Mouse (Mus musculus) hindbrain, embryonic 16.5 days (tissue): Measurements from ENCODE around the gene Ciapin1. TPM values are rescaled to one million over a fixed set of nuclear protein-coding genes. Genes with fewer than 3 reads are reported as not detected.

Experiments
- ATAC-seq: fragments of 200-750 bp; cut with Nextera tagmentation; 2 replicates; pipeline ENCODE4 v1.8.0; 2017; ENCODE audit warnings: moderate TSS enrichment, moderate library complexity
- H3K27ac ChIP-seq: fragments of 300-500 bp; sonication (generic); 2 replicates; pipeline ENCODE4 v1.5.1; 2014; ENCODE audit warnings: low read depth, mild to moderate bottlenecking, control low read depth, low read length, moderate library complexity
- H3K27me3 ChIP-seq: fragments of 300-500 bp; sonication (generic); replicated peaks from 2 replicates; pipeline ENCODE4 v1.6.1; 2014; ENCODE audit warnings: low read length; ENCODE audit not compliant: control insufficient read depth, insufficient read depth
- H3K36me3 ChIP-seq: fragments of 300-500 bp; sonication (generic); 2 replicates; pipeline ENCODE4 v1.6.1; 2014; ENCODE audit warnings: mild to moderate bottlenecking, low read length, moderate library complexity, mixed read lengths; ENCODE audit not compliant: control insufficient read depth, insufficient read depth
- H3K4me1 ChIP-seq: fragments of 300-500 bp; sonication (generic); 2 replicates; pipeline ENCODE4 v1.6.1; 2014; ENCODE audit warnings: low read depth, low read length; ENCODE audit not compliant: control insufficient read depth, insufficient read depth
- H3K4me2 ChIP-seq: fragments of 300-500 bp; sonication (generic); 2 replicates; pipeline ENCODE4 v1.6.1; 2014; ENCODE audit warnings: mild to moderate bottlenecking, low read length, control low read depth, moderate library complexity
- H3K4me3 ChIP-seq: fragments of 300-500 bp; sonication (generic); 2 replicates; pipeline ENCODE4 v1.5.1; 2014; ENCODE audit warnings: mild to moderate bottlenecking, low read length, control low read depth, moderate library complexity
- H3K9ac ChIP-seq: fragments of 300-500 bp; sonication (generic); 2 replicates; pipeline ENCODE4 v1.6.1; 2014; ENCODE audit warnings: low read depth, mild to moderate bottlenecking, control low read depth, low read length, moderate library complexity
- H3K9me3 ChIP-seq: fragments of 300-500 bp; sonication (generic); 2 replicates; pipeline ENCODE4 v1.6.1; 2014; ENCODE audit warnings: mild to moderate bottlenecking, low read length, moderate library complexity; ENCODE audit not compliant: control insufficient read depth
- WGBS: fragments of 180-500 bp; shearing (Covaris S2); extraction: QIAGEN DNeasy Blood & Tissue Kit; methylation state at CpG from one replicate; pipeline ENCODE4 v1.1.7; 2014; 5-methylcytosine and 5-hydroxymethylcytosine counted together
- polyA plus RNA-seq: library from polyadenylated mRNA; unstranded; fragments of >200 nt; fragmentation: Nextera tagmentation; extraction: Ambion mirVana; gene quantifications from 2 replicates; pipeline ENCODE4 v1.2.1, GENCODE M21; 2015

The Ciapin1 gene
- polyA plus RNA-seq, 1 experiment from 2014 or later: 191 TPM

- ATAC-seq: no peak
Observed at GRCm38 (mm10) chr8:94779534-94780294, 58.4 kb downstream of the Ciapin1 start.

GRCm38 (mm10) chr8:94778895-94779533 lies 59.1 kb downstream of the Ciapin1 start:
- Histone ChIP-seq H3K9ac (no peak overlapping the region), H3K27me3 (no peaks in the 10 kb centered on the region), H3K9me3 (no peaks in the 10 kb centered on the region), H3K27ac (no peak overlapping the region), H3K4me1 (peaks cover 9% of the 10 kb centered on the region), H3K36me3 (no peaks in the 10 kb centered on the region; the same call in 1 of the 2 replicates), H3K4me2 (no peak overlapping the region), H3K4me3 (no peak overlapping the region)
- 71% methylated on average over 10 of the region's 10 CpGs for WGBS
- no peak for ATAC-seq

More at GRCm38 (mm10) chr8:94779534-94780294, 58.4 kb downstream of the Ciapin1 start:
- Histone ChIP-seq H3K27me3 (no peaks in the 10 kb centered on the region), H3K36me3 (no peaks in the 10 kb centered on the region; the same call in 1 of the 2 replicates), H3K4me3 (no peak overlapping the region), H3K4me2 (no peak overlapping the region), H3K9me3 (no peaks in the 10 kb centered on the region), H3K27ac (no peak overlapping the region), H3K4me1 (peaks cover 4% of the 10 kb centered on the region), H3K9ac (no peak overlapping the region)
- 93% methylated on average over 16 of the region's 16 CpGs for WGBS

- Histone ChIP-seq H3K9ac (no peak overlapping the region), H3K27me3 (no peaks in the 10 kb centered on the region), H3K27ac (no peak overlapping the region), H3K4me1 (peaks cover 14% of the 10 kb centered on the region), H3K4me2 (no peak overlapping the region), H3K9me3 (no peaks in the 10 kb centered on the region), H3K4me3 (no peak overlapping the region), H3K36me3 (no peaks in the 10 kb centered on the region; the same call in 1 of the 2 replicates)
- 56% methylated on average over 5 of the region's 5 CpGs for WGBS
- no peak for ATAC-seq
Observed at GRCm38 (mm10) chr8:94778473-94778872, 59.7 kb downstream of the Ciapin1 start.

- H3K4me2 ChIP-seq: no peak overlapping the region
- no peak overlapping the region for H3K9ac ChIP-seq
- no peaks in the 10 kb centered on the region; the same call in 1 of the 2 replicates for H3K36me3 ChIP-seq
- no peaks in the 10 kb centered on the region for H3K9me3 ChIP-seq
- H3K4me3 ChIP-seq: no peak overlapping the region
- 53% methylated on average over 10 of the region's 10 CpGs for WGBS
- no peak for ATAC-seq
- no peaks in the 10 kb centered on the region for H3K27me3 ChIP-seq
- no peak overlapping the region for H3K27ac ChIP-seq
- peaks cover 17% of the 10 kb centered on the region for H3K4me1 ChIP-seq
Observed at GRCm38 (mm10) chr8:94778036-94778435, 60.1 kb downstream of the Ciapin1 start.

GRCm38 (mm10) chr8:94776346-94776745 lies 61.8 kb downstream of the Ciapin1 start:
- Histone ChIP-seq H3K4me1 (peaks cover 29% of the 10 kb centered on the region), H3K4me2 (no peak overlapping the region), H3K9me3 (no peaks in the 10 kb centered on the region), H3K4me3 (no peak overlapping the region), H3K9ac (no peak overlapping the region), H3K27ac (no peak overlapping the region), H3K36me3 (no peaks in the 10 kb centered on the region; the same call in 1 of the 2 replicates), H3K27me3 (no peaks in the 10 kb centered on the region)
- 82% methylated on average over 2 of the region's 2 CpGs for WGBS
- ATAC-seq: no peak

GRCm38 (mm10) chr8:94774601-94775000 lies 63.6 kb downstream of the Ciapin1 start:
- Histone ChIP-seq H3K27ac (no peak overlapping the region), H3K4me2 (no peak overlapping the region), H3K9me3 (no peaks in the 10 kb centered on the region), H3K9ac (no peak overlapping the region), H3K36me3 (no peaks in the 10 kb centered on the region; the same call in 1 of the 2 replicates), H3K4me3 (no peak overlapping the region), H3K27me3 (no peaks in the 10 kb centered on the region), H3K4me1 (peaks cover 31% of the 10 kb centered on the region)
- 96% methylated on average over 1 of the region's 1 CpGs for WGBS
- ATAC-seq: no peak

- Histone ChIP-seq H3K4me2 (peak overlapping the region; percentile 71), H3K27me3 (no peaks in the 10 kb centered on the region), H3K9me3 (no peaks in the 10 kb centered on the region), H3K9ac (peak overlapping the region; percentile 78), H3K27ac (0 out of 2 replicates have a peak overlapping the region, but pooled peaks have one; percentile 45), H3K36me3 (no peaks in the 10 kb centered on the region), H3K4me1 (peaks cover 31% of the 10 kb centered on the region), H3K4me3 (peak overlapping the region; percentile 52)
- ATAC-seq: peak; percentile 9; the same call in 1 of the 2 replicates
- WGBS: 7% methylated on average over 12 of the region's 12 CpGs
Observed at GRCm38 (mm10) chr8:94773700-94774171, 64.4 kb downstream of the Ciapin1 start.

- H3K27me3 ChIP-seq: no peaks in the 10 kb centered on the region
- no peaks in the 10 kb centered on the region for H3K36me3 ChIP-seq
- H3K4me2 ChIP-seq: peak overlapping the region; percentile 71
- 46% methylated on average over 6 of the region's 6 CpGs for WGBS
- H3K27ac ChIP-seq: peak overlapping the region; percentile 39; the same call in 1 of the 2 replicates
- H3K9ac ChIP-seq: peak overlapping the region; percentile 78
- peaks cover 28% of the 10 kb centered on the region for H3K4me1 ChIP-seq
- ATAC-seq: no peak
- H3K9me3 ChIP-seq: no peaks in the 10 kb centered on the region
- peak overlapping the region; percentile 52 for H3K4me3 ChIP-seq
Observed at GRCm38 (mm10) chr8:94773048-94773447, 65.1 kb downstream of the Ciapin1 start.
